Mouse (Mus musculus): ENCODE data around the gene 1110008P14Rik.

The 1110008P14Rik gene

GRCm38 (mm10) chr2:32408429-32409424, 27.0 kb upstream of the 1110008P14Rik start:
- no peak for DNase-seq (ENCODE audit: low read depth, low spot score)

GRCm38 (mm10) chr2:32407144-32407824, 25.5 kb upstream of the 1110008P14Rik start:
- no peak for DNase-seq (ENCODE audit: low read depth, low spot score)

- DNase-seq (ENCODE audit: low read depth, low spot score) = peak; percentile 98
Observed at GRCm38 (mm10) chr2:32404663-32405062, 22.9 kb upstream of the 1110008P14Rik start.

- no peak for DNase-seq (ENCODE audit: low read depth, low spot score)
Observed at GRCm38 (mm10) chr2:32396695-32397094, 15.0 kb upstream of the 1110008P14Rik start.

- DNase-seq (ENCODE audit: low read depth, low spot score) = peak; percentile 85
Observed at GRCm38 (mm10) chr2:32395946-32396621, 14.3 kb upstream of the 1110008P14Rik start.

- peak; percentile 85 for DNase-seq (ENCODE audit: low read depth, low spot score)
Observed at GRCm38 (mm10) chr2:32395484-32395945, 13.8 kb upstream of the 1110008P14Rik start, which contains the start of gene Ptges2. Gene Ptges2 (plus strand): TSS chr2:32395896.

GRCm38 (mm10) chr2:32394973-32395372, 13.2 kb upstream of the 1110008P14Rik start:
- DNase-seq (ENCODE audit: low read depth, low spot score) = no peak

GRCm38 (mm10) chr2:32392063-32392462, 10.3 kb upstream of the 1110008P14Rik start:
- DNase-seq (ENCODE audit: low read depth, low spot score) = no peak

- no peak for DNase-seq (ENCODE audit: low read depth, low spot score)
Observed at GRCm38 (mm10) chr2:32390871-32391270, 9.1 kb upstream of the 1110008P14Rik start.

- DNase-seq (ENCODE audit: low read depth, low spot score) = no peak
Observed at GRCm38 (mm10) chr2:32389157-32389556, 7.4 kb upstream of the 1110008P14Rik start.

GRCm38 (mm10) chr2:32387706-32388490, 6.2 kb upstream of the 1110008P14Rik start, which contains the start of gene Lcn2:
Gene Lcn2 (minus strand): TSS chr2:32388252.
- DNase-seq (ENCODE audit: low read depth, low spot score) = no peak

- no peak for DNase-seq (ENCODE audit: low read depth, low spot score)
Observed at GRCm38 (mm10) chr2:32382689-32383088, 951 bp upstream of the 1110008P14Rik start.

- DNase-seq (ENCODE audit: low read depth, low spot score) = no peak
Observed at GRCm38 (mm10) chr2:32381141-32381774, 480 bp downstream of the 1110008P14Rik start.

- no peak for DNase-seq (ENCODE audit: low read depth, low spot score)
Observed at GRCm38 (mm10) chr2:32380001-32380500, 1.7 kb downstream of the 1110008P14Rik start.

GRCm38 (mm10) chr2:32376963-32377362, 4.8 kb downstream of the 1110008P14Rik start:
- DNase-seq (ENCODE audit: low read depth, low spot score) = no peak

GRCm38 (mm10) chr2:32375317-32375940, 6.3 kb downstream of the 1110008P14Rik start:
- no peak for DNase-seq (ENCODE audit: low read depth, low spot score)

GRCm38 (mm10) chr2:32374191-32374590, 7.5 kb downstream of the 1110008P14Rik start:
- DNase-seq (ENCODE audit: low read depth, low spot score) = no peak

- no peak for DNase-seq (ENCODE audit: low read depth, low spot score)
Observed at GRCm38 (mm10) chr2:32367315-32367714, 14.4 kb downstream of the 1110008P14Rik start.

GRCm38 (mm10) chr2:32364121-32364520, 17.6 kb downstream of the 1110008P14Rik start:
- DNase-seq (ENCODE audit: low read depth, low spot score) = no peak

All from retina, postnatal 7 days (tissue).